Mouse (Mus musculus) brain, embryonic 14.5 days (tissue): ENCODE results near the gene Wdr25.

Experiments used
- CTCF ChIP-seq: fragments of 200-500 bp; IDR thresholded peaks from 2 replicates; pipeline ENCODE4 v1.5.1; 2012; ENCODE audit warnings: inconsistent platforms, mild to moderate bottlenecking, moderate library complexity, borderline replicate concordance; ENCODE audit not compliant: insufficient read depth, insufficient read length; ENCODE audit errors: extremely low read depth
- POLR2A ChIP-seq: fragments of 200-500 bp; IDR thresholded peaks from 2 replicates; pipeline ENCODE4 v1.6.1; 2012; ENCODE audit warnings: mild to moderate bottlenecking, inconsistent platforms, borderline replicate concordance; ENCODE audit not compliant: poor library complexity, insufficient read depth, insufficient read length, severe bottlenecking; ENCODE audit errors: extremely low read depth

DNA sequence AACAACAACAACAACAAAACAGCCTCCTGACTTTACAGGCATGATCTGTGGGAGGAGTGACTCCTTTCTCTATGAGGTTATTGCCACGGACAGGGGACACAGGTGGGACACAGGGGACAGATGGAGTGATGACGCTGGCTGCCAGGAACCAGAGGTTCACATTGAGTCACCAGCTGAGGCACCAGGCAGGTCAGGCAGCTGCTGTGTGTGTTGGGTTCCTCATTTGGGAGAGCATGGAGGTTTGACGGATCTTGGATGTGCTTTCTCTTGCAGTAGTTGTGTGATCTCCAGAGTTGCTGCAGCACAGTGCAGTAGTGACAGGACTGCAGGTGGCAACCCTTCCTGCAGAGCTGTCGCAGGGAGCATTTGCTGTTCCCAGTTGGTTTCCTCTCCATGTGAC is 25.3 kb downstream of the Wdr25 start:
- no peak for TF ChIP-seq CTCF
- no peak for TF ChIP-seq POLR2A
